Mouse (Mus musculus): ENCODE measurements around the gene Sh2d6.

- TF ChIP-seq POLR2A (IDR thresholded peaks at IDR 0.05; ENCODE audit: insufficient read depth, low read depth, low read length) (no peak), CTCF (IDR thresholded peaks at IDR 0.05; ENCODE audit: insufficient read depth, low read depth, low read length) (no peak)
These were observed 41.7 kb downstream of the Sh2d6 start for GRCm38 (mm10) chr6:72479645-72480421.

All from olfactory bulb, adult 2 months (tissue).